Mouse (Mus musculus): ENCODE measurements around the gene Ptgir.
A peak's percentile ranks its signal among the peaks of the same experiment; 100 is the strongest.
"Not testable (repeated sequence)": the region's sequence is repeated elsewhere in the genome, so short reads cannot be mapped to it uniquely, and the experiment has no call there.

Ptgir gene

DNA sequence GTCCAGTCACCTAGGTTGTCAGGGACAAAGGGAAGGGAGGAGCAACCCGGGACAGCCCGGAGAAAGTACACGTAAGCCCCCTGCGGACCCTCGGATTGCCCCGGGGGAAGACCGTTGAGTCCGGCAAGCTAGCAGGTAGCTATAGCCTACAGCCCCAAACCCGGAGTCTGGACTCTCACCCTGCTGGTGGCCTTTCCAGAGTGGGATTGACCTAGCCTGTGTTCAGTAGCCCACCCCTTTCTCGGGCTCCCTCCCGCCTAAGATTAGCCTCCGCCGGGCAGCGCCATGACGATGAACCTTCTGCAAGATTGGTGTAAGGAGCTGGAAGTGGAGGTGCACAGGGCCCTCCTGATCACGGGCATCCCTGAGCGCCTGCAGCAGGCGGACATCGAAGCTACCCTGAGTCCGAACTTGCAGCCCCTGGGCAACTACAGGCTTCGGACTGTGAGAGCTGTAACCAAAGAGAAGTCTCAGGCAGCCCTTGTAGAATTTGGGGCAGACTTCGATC, 38.6 kb downstream of the Ptgir start:
- DNase-seq: no peak

DNA sequence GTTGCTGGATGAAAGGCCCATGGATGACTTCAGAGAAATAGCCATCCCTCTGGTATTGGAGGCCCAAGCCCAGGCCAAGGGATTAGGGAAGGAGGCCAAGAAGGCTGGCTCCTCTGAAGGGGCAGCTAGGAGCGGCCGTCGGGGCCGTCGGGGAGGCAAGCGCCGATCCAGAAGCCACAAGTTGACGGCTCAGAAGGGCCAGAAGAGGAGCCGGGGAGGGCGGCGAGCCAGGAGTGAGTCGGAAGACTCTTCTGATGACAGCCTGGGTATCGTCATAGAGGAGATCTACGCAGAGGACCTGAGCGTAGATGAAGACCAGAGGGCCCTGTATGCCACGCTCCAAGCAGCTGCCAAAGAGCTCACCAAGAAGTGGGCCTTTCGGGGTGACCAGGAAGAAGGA, 39.1 kb downstream of the Ptgir start:
- DNase-seq: no peak

DNA sequence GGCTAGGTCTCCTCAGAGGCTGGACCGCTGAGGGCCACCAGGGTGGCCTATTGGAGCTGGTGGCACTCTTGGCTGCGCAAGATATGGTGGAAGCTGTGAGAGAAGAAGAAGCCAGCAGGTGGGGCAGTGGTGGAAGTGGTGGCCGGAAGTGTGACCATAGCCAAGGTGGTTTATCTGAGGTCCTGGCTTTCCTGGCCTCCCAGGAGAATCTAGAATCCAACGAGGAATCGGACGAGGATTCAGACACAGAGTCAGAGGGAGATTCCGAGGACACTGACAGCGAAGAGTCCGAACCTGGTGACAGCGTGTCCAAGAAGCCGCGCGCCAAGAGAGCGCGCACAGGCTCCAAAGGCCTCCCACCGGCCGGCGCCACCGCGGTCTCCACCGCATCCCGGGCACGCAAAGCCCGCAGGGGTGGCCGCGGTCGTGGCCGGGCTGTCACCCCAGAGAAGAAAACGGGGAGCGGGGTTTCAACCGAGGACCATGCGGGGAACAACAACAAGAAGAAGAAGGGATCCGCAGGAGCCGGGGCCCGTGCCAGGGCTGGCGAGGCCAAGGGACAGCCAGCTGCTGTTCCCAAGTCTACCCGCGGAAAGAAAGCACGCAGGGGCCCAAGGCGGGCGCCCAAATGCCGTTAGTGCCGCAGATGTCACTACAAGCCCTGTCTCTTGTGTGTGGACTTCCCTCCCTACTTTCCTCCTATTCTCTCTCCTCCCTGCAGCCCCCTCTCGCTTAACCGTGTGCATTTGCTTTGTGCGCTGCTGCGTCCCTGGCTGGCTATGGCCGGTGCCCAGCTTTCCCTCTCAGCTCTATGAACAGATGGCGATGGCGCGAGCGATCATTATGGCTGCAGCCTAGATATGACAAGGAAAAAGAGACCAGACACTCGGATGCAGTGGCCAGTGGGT, 40.4 kb downstream of the Ptgir start:
- peak; percentile 48 for DNase-seq

DNA sequence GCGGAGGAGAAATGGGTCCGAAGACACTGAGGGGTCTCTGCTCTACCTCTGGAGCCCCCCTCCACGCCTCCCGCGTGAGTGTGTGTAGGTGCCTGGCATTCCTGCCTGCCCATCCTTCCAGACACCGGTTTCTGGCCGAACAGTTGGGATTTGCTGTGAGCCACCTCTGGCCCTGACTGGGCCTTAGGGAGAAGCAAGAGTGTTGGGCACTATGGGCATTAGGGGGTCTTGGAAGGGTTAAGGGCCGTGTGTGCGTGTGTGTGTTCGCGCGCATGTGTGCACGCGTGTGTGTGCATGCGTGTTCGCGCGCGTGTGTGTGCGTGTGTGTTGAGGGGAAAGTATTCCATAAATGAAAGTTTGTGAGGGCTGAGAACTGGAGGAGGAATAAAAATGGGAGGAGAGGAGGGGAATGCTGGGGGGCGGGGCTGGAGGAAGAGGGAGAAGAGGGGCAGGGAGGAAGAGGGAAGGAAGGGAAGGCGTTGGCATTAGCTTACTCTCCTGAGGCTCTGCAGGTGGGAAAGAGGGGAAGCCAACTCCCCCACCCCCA, 41.1 kb downstream of the Ptgir start:
- peak; percentile 51 for DNase-seq

DNA sequence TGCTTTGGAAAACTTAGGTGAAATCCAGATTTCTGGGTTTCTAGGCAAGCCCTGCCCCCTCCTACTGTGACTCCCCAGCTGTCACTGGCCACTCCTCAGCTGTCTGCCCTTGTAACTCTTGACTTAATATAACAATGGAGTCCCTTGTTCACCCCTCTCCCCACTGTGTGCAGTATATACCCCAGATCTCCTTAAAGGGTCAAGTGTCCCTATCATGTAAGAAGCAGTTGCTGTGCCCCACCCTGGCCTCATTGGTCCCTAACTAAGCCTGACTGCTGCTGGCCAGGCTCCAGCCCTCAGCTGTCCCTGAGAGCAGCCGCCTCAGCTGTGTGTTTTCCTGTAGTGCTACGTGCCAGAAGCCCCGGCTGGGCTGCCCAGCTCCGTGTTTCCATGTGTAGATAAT, 41.7 kb downstream of the Ptgir start:
- peak; percentile 37 for DNase-seq

DNA sequence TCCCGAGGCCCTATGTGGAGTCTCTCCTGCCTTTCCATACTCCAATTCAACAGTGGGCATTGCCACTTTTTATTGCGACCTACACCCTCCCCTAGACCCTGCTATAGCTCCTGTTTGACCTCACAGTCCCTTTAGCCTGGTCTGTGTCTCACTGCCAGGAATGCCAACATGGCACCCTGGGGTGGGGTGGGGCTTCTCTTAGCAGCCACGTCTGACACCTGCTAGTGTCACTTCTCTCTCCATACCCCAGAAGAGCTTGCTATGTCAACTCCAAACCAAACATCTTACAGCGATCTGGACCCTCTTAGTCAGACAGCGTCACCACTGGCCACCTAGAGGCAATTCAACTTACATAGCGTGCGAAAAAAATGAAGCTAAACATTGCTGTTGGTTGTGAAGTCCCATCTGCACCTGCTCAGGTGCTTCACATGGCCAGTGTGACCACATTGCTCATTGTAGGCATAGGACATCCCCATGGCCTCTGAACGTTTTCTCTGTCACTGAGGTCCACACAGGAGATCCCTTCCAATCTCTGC, 42.7 kb downstream of the Ptgir start:
- no peak for DNase-seq

DNA sequence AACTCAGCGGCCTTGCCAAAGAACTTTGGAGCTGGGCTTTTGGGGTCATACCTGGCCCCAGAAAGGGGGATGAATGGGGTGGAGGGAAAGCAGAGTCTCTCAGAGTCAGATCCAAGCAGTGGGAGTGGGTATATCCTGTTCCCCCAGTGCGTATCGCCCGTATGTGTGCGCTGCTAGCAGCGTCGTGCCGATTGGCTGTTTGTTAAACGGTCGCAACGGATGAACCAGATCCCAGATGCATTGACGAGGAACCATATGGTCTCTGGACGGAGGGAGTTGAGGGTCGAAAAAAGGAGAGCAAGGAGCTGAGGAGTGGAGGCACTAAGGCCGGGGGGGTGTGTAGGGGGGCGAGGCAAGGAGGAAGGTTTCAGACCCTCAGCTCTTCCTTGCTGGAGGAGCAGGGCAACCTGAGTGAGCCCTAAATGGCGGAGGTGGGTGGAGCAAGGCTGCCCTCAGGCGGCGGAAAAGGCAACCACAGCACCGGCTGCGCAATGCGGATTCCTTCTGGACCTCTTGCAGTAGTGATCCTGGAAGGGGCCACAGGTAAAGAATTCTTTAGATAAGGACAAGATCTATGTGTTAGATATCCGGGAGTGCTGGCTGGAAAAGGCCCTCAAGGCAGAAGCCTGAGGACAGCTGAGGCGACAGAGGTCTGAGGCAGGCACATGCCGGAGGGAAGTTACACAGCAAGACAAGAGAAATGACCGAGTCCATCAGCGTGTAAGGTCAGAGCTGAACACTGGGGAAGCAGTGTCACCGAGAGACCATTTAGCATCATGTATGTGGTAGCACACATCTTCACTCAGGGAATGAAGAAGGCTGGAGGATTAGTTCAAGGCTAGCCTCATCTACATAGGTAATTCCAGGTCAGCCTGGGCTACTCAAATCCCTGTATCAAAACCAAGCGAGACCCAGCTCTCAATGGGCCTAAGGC, 43.9 kb downstream of the Ptgir start:
- DNase-seq: peak; percentile 85

DNA sequence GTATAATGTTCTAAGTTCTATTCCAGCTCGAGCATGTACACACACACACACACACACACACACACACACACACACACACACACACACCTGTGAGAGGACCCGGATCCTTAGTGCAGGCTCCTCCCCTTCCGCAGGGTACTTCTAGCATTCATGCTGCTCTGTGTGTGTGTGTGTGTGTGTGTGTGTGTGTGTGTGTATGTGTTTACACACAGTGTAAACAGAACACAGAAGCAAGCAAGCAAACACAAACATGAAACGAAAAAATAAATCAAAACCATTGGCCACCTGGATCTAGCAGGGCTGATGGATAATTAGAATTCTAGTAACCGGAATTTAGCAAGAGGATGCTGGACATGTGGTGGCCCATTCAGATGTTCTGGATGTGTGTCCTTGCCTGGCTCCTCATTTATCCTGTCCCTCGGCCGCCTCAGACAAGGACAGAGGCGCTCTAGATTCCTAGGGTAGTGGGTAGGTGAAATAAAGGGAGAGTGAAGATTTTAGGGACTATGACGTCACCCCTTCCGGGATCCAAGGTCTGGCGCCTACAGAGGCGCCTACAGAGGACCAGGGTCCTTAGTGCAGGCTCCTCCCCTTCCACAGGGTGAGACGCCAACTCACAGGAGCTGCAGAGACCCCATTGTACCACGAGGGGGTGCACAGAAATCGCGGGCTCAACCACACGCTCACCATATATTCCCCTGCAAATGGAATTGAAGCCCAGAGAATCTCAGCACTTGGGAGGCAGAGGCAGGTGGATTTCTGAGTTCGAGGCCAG, 44.8 kb downstream of the Ptgir start:
- DNase-seq: peak; percentile 75

DNA sequence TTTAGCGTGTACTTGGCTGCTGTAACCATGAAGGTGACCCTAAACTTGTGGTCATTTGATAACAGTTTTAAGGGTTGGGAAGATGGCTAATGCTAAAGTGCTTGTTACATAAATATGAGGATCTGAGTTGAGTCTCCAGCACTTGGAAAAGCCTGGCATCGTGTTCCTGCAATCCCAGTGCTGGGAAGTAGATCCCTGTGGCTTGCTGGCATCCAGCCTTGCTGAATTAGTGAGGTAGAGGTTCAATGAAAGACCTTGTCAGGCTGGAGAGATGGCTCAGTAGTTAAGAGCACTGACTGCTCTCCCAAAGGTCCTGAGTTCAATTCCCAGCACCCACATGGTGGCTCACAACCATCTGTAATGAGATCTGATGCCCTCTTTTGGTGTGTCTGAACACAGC, 47.5 kb downstream of the Ptgir start:
- not testable (repeated sequence) for DNase-seq

DNA sequence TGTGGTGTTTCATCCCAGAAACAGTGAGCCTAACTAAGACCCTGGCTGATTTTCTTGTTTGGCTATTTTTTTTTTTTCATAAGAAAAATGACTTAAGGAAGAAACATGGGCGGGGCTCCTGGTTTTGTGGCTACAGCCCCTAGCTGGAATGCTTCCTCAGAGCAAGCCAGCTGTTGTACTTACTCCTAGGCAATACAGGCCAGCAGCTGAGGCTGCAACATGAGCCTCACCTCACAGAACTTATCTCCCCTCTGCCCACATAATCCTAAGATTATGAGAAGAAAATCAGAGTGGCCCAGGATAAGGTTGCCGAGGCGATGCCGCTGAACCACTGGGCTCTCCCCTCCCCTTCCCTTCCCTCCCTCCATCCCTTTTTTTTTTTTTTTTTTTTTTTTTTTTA, 49.4 kb downstream of the Ptgir start:
- DNase-seq: no peak

DNA sequence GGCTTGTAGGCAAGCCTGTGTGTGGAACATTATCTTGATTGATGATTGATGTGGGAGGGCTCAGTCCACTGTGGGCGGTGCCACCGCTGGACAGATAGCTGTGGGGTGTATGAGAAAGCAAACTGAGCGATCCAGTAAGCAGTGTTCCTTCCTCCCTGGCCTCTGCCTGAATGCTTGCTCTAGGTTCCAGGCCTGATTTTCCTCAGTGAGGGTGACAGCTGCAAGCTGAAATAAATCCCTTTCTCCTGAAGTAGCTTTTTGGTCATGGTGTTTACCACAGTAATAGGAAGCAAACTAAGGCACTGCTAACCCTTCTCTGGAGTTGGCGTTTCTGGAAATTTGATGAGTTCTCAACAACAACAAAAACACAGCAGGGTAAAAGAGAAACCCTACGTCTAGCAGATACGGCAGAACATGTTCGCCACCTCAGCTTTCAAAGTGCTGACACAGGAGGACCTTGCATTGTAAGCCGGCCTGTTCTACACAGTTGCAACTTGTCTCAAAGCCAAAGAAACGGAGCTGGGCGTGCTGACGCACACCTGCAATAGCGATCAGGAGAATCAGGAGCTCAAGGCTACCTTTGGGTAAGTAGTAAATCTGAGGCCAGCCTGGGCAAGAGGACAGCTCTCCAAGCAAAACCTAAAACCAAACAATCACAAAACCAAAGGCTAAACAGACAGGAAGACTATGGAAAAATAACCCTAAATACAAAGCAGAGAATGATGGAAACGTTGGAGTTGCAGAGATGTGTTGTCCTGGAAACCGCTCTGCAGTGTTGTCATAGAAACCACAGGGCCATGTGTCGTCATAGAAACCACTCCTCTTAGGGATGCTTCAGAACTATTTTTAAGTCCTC, 50.3 kb downstream of the Ptgir start:
- DNase-seq: no peak

DNA sequence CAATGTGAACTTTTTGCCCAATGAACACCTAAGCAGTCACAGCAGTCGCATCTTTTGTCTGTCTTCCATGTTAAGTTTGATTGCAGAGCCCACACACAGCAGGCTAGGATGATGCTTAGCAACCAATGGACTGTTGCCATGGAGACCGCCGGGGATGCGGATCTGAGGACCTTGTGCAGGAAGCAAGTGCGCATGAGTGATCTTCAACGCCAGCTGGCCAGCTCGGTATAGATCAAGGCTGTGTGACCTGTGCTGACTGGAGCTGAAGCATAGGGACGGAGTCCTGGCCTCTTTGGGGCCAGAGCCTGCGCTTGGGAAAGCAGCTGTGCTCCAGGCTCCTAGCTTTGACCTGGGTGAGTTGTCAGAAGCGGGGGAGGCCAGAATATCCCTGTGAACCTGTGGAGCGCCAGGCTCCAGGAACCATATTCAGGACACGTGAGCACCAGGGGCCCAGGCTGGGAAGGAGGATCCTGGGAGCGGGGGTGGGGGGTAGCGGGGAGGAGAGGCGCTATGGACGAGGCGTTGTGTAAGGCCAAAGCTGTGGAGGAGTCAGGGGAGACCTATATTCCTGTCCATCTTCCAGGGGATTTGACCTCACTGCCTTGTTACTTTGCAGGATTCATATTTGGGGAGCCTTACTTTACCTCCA, 53.4 kb downstream of the Ptgir start, which contains the start of gene Pnmal1:
Pnmal1 (plus strand) TSS at position 141 of the 649 bp plus-strand sequence.
- DNase-seq: peak; percentile 95
